Mouse (Mus musculus): ENCODE data around the gene Ryr1. TPM values are rescaled to one million over a fixed set of nuclear protein-coding genes. Genes with fewer than 3 reads are reported as not detected.

Ryr1 gene
- polyA plus RNA-seq, 1 experiment from 2014 or later = 0.55 TPM

DNA sequence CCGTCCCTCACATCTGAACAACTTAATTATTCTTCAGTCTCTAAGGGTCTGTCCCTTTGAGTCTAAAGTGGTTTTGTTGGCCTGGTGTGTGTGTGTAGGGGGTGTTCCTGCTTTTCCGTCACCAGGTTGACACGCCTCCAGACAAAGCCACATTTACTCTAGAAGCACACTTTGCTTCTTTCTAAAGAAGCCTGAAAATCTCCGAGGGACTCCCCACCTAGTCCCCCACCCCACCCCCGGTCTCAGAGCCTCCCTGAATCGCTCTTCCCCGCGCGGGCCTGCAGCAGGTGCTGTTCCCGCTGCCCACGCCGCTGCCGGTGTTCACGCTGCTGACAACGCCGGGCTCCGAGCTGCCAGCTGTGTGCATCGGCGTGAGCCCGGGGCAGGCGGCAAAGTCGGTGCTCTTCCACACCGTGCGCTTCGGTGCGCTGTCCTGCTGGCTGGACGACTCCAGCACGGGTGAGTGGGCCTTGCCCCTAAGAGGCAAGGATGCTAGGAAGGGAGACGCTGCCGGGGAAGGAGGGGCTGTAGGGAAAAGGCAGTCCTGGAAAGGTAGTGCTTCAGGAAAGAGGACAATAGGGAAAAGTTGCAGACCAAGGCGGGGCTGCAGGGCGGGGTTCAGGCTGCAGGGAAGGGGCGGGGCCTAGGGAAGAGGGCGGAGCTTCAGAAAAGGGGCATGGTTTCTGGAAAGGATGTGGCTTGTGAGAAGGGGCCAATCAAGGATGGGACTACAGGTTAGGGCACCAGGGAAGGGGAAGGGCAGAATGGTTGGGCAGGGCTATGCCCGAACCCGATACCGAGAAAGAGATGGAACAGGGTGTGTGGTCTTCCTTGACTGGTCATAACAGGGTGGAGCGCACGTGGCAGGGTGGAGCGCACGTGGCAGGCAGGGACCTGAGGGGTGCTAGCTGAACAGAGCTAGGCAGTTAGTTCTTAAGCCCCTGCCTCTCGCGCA lies 124.1 kb downstream of the Ryr1 start:
- no peaks in the 10 kb centered on the region for H3K36me3 ChIP-seq (ENCODE audit: control insufficient read depth, insufficient read depth, low read length)
- peak overlapping the region; percentile 45 for H3K4me3 ChIP-seq (ENCODE audit: low read depth, low read length)
- H3K9me3 ChIP-seq (ENCODE audit: control insufficient read depth, low read length) = no peaks in the 10 kb centered on the region
- no peak overlapping the region for H3K27ac ChIP-seq (ENCODE audit: low read depth, low read length)
- H3K27me3 ChIP-seq (ENCODE audit: control insufficient read depth, insufficient read depth, low read length) = no peaks in the 10 kb centered on the region
- peak; percentile 98 for DNase-seq (ENCODE audit: low spot score, missing footprints)
- peak overlapping the region; percentile 72 for H3K9ac ChIP-seq (ENCODE audit: low read length)
- 5% methylated on average over 43 of the region's 43 CpGs for WGBS
- no peaks in the 10 kb centered on the region for H3K4me1 ChIP-seq (ENCODE audit: control insufficient read depth, insufficient read depth, low read length)
- peak; percentile 83 for ATAC-seq (ENCODE audit: low FRiP score)
- H3K4me2 ChIP-seq = peak overlapping the region; percentile 85

GRCm38 (mm10) chr7:28993402-28993801 lies 131.6 kb downstream of the Ryr1 start:
- Histone ChIP-seq H3K4me1 (ENCODE audit: control insufficient read depth, insufficient read depth, low read length) (no peaks in the 10 kb centered on the region), H3K4me3 (ENCODE audit: low read depth, low read length) (no peak overlapping the region), H3K27ac (ENCODE audit: low read depth, low read length) (no peak overlapping the region), H3K36me3 (ENCODE audit: control insufficient read depth, insufficient read depth, low read length) (no peaks in the 10 kb centered on the region), H3K4me2 (no peak overlapping the region), H3K27me3 (ENCODE audit: control insufficient read depth, insufficient read depth, low read length) (no peaks in the 10 kb centered on the region), H3K9ac (ENCODE audit: low read length) (no peak overlapping the region), H3K9me3 (ENCODE audit: control insufficient read depth, low read length) (no peaks in the 10 kb centered on the region)
- ATAC-seq (ENCODE audit: low FRiP score) (no peak), DNase-seq (ENCODE audit: low spot score, missing footprints) (no peak)
- 80% methylated on average over 3 of the region's 3 CpGs for WGBS

GRCm38 (mm10) chr7:28992997-28993396 lies 132.0 kb downstream of the Ryr1 start:
- no peaks in the 10 kb centered on the region for H3K36me3 ChIP-seq (ENCODE audit: control insufficient read depth, insufficient read depth, low read length)
- H3K4me1 ChIP-seq (ENCODE audit: control insufficient read depth, insufficient read depth, low read length) = no peaks in the 10 kb centered on the region
- H3K9ac ChIP-seq (ENCODE audit: low read length) = no peak overlapping the region
- H3K27ac ChIP-seq (ENCODE audit: low read depth, low read length) = no peak overlapping the region
- H3K4me3 ChIP-seq (ENCODE audit: low read depth, low read length) = no peak overlapping the region
- DNase-seq (ENCODE audit: low spot score, missing footprints) (no peak), ATAC-seq (ENCODE audit: low FRiP score) (no peak)
- no peak overlapping the region for H3K4me2 ChIP-seq
- no peaks in the 10 kb centered on the region for H3K27me3 ChIP-seq (ENCODE audit: control insufficient read depth, insufficient read depth, low read length)
- WGBS = 88% methylated on average over 3 of the region's 3 CpGs
- H3K9me3 ChIP-seq (ENCODE audit: control insufficient read depth, low read length) = no peaks in the 10 kb centered on the region

GRCm38 (mm10) chr7:28991616-28992015 lies 133.4 kb downstream of the Ryr1 start:
- WGBS = 64% methylated on average over 5 of the region's 5 CpGs
- no peaks in the 10 kb centered on the region for H3K9me3 ChIP-seq (ENCODE audit: control insufficient read depth, low read length)

GRCm38 (mm10) chr7:28990766-28991273 lies 134.2 kb downstream of the Ryr1 start:
- WGBS = 55% methylated on average over 13 of the region's 14 CpGs

More at GRCm38 (mm10) chr7:28991616-28992015, 133.4 kb downstream of the Ryr1 start:
- Histone ChIP-seq H3K4me3 (ENCODE audit: low read depth, low read length) (no peak overlapping the region), H3K27me3 (ENCODE audit: control insufficient read depth, insufficient read depth, low read length) (no peaks in the 10 kb centered on the region), H3K4me2 (no peak overlapping the region), H3K9ac (ENCODE audit: low read length) (no peak overlapping the region), H3K36me3 (ENCODE audit: control insufficient read depth, insufficient read depth, low read length) (no peaks in the 10 kb centered on the region), H3K4me1 (ENCODE audit: control insufficient read depth, insufficient read depth, low read length) (no peaks in the 10 kb centered on the region), H3K27ac (ENCODE audit: low read depth, low read length) (no peak overlapping the region)
- ATAC-seq (ENCODE audit: low FRiP score) (no peak), DNase-seq (ENCODE audit: low spot score, missing footprints) (no peak)

DNA sequence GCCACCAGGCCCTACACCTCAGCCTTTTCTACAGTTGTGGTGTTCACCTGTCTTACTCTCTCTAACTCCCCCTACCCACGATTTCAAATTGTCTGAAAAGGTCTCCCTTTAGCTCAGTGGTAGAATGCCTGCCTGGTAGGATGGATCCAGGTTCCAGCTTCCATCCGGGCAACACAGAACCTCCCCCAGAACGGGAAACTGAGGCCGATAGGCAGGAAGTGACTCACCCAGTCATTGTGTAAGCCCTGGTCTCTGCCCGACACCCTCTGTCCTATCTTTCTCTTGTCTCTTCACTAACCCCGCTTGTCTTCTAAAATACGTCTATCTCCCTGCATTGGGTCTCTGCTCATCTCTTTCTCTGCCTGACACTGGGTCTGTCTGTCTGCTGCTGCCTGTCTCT lies 139.8 kb downstream of the Ryr1 start:
- WGBS = 90% methylated on average over 7 of the region's 7 CpGs
- no peak for DNase-seq (ENCODE audit: low spot score, missing footprints)
- H3K4me3 ChIP-seq (ENCODE audit: low read depth, low read length) = no peak overlapping the region
- H3K36me3 ChIP-seq (ENCODE audit: control insufficient read depth, insufficient read depth, low read length) = no peaks in the 10 kb centered on the region
- H3K9ac ChIP-seq (ENCODE audit: low read length) = no peak overlapping the region
- H3K27me3 ChIP-seq (ENCODE audit: control insufficient read depth, insufficient read depth, low read length) = no peaks in the 10 kb centered on the region
- no peak overlapping the region for H3K27ac ChIP-seq (ENCODE audit: low read depth, low read length)
- H3K4me2 ChIP-seq = no peak overlapping the region
- ATAC-seq (ENCODE audit: low FRiP score) = no peak
- peaks cover 13% of the 10 kb centered on the region for H3K4me1 ChIP-seq (ENCODE audit: control insufficient read depth, insufficient read depth, low read length)
- no peaks in the 10 kb centered on the region for H3K9me3 ChIP-seq (ENCODE audit: control insufficient read depth, low read length)

More at GRCm38 (mm10) chr7:28990766-28991273, 134.2 kb downstream of the Ryr1 start:
- H3K27ac ChIP-seq (ENCODE audit: low read depth, low read length) = no peak overlapping the region
- no peaks in the 10 kb centered on the region for H3K9me3 ChIP-seq (ENCODE audit: control insufficient read depth, low read length)
- H3K4me2 ChIP-seq = no peak overlapping the region
- H3K36me3 ChIP-seq (ENCODE audit: control insufficient read depth, insufficient read depth, low read length) = no peaks in the 10 kb centered on the region
- DNase-seq (ENCODE audit: low spot score, missing footprints) (no peak), ATAC-seq (ENCODE audit: low FRiP score) (no peak)
- H3K4me1 ChIP-seq (ENCODE audit: control insufficient read depth, insufficient read depth, low read length) = no peaks in the 10 kb centered on the region
- H3K9ac ChIP-seq (ENCODE audit: low read length) = no peak overlapping the region
- H3K27me3 ChIP-seq (ENCODE audit: control insufficient read depth, insufficient read depth, low read length) = no peaks in the 10 kb centered on the region
- H3K4me3 ChIP-seq (ENCODE audit: low read depth, low read length) = no peak overlapping the region

GRCm38 (mm10) chr7:28984452-28984851 lies 140.5 kb downstream of the Ryr1 start:
- DNase-seq (ENCODE audit: low spot score, missing footprints) (no peak), ATAC-seq (ENCODE audit: low FRiP score) (no peak)
- Histone ChIP-seq H3K27me3 (ENCODE audit: control insufficient read depth, insufficient read depth, low read length) (no peaks in the 10 kb centered on the region), H3K9ac (ENCODE audit: low read length) (no peak overlapping the region), H3K4me3 (ENCODE audit: low read depth, low read length) (no peak overlapping the region), H3K4me2 (no peak overlapping the region), H3K4me1 (ENCODE audit: control insufficient read depth, insufficient read depth, low read length) (peaks cover 13% of the 10 kb centered on the region), H3K9me3 (ENCODE audit: control insufficient read depth, low read length) (no peaks in the 10 kb centered on the region), H3K36me3 (ENCODE audit: control insufficient read depth, insufficient read depth, low read length) (no peaks in the 10 kb centered on the region), H3K27ac (ENCODE audit: low read depth, low read length) (no peak overlapping the region)
- 96% methylated on average over 1 of the region's 1 CpGs for WGBS

DNA sequence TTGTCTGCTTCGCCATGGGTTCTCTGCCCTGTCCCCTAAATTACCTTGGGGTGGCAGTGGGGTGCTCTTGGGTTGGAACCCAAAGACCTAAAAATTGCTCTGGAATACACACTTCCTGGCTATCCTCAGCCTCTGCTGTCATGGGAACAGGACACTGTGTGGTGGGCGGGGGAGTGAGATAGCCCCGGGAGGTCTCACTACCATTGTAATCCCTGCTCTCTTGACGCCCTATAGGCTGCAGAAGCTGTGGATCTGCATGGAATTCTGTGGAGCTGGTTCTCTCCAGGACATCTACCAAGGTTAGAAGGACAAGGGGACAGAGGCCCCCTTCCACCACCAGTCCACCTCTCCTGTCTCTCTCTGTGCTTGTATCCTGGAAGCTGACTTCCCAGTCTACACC lies 141.1 kb downstream of the Ryr1 start:
- no peak overlapping the region for H3K4me3 ChIP-seq (ENCODE audit: low read depth, low read length)
- H3K9me3 ChIP-seq (ENCODE audit: control insufficient read depth, low read length) = no peaks in the 10 kb centered on the region
- ATAC-seq (ENCODE audit: low FRiP score) (no peak), DNase-seq (ENCODE audit: low spot score, missing footprints) (no peak)
- no peak overlapping the region for H3K27ac ChIP-seq (ENCODE audit: low read depth, low read length)
- H3K36me3 ChIP-seq (ENCODE audit: control insufficient read depth, insufficient read depth, low read length) = peaks cover 3% of the 10 kb centered on the region; the same call in 1 of the 2 replicates
- peaks cover 13% of the 10 kb centered on the region for H3K4me1 ChIP-seq (ENCODE audit: control insufficient read depth, insufficient read depth, low read length)
- H3K27me3 ChIP-seq (ENCODE audit: control insufficient read depth, insufficient read depth, low read length) = no peaks in the 10 kb centered on the region
- H3K4me2 ChIP-seq = no peak overlapping the region
- 67% methylated on average over 4 of the region's 4 CpGs for WGBS
- H3K9ac ChIP-seq (ENCODE audit: low read length) = no peak overlapping the region; the same call in 1 of the 2 replicates

- ATAC-seq (ENCODE audit: low FRiP score) (no peak), DNase-seq (ENCODE audit: low spot score, missing footprints) (no peak)
- Histone ChIP-seq H3K27me3 (ENCODE audit: control insufficient read depth, insufficient read depth, low read length) (no peaks in the 10 kb centered on the region), H3K36me3 (ENCODE audit: control insufficient read depth, insufficient read depth, low read length) (peaks cover 3% of the 10 kb centered on the region), H3K4me3 (ENCODE audit: low read depth, low read length) (no peak overlapping the region), H3K9ac (ENCODE audit: low read length) (no peak overlapping the region), H3K4me1 (ENCODE audit: control insufficient read depth, insufficient read depth, low read length) (peaks cover 13% of the 10 kb centered on the region), H3K4me2 (no peak overlapping the region), H3K9me3 (ENCODE audit: control insufficient read depth, low read length) (no peaks in the 10 kb centered on the region), H3K27ac (ENCODE audit: low read depth, low read length) (no peak overlapping the region)
- 75% methylated on average over 11 of the region's 11 CpGs for WGBS
Observed at GRCm38 (mm10) chr7:28983141-28983564, 141.8 kb downstream of the Ryr1 start.

All from midbrain, embryonic 11.5 days (tissue).